Mouse (Mus musculus) CH12.LX (cell line): Measurements from ENCODE around the gene Brf1. TPM values are rescaled to one million over a fixed set of nuclear protein-coding genes. Genes with fewer than 3 reads are reported as not detected.

ENCODE experiments used
- DNase-seq: peaks from one replicate; pipeline ENCODE4 v3.0.0-alpha.2; 2013; ENCODE audit errors: extremely low read depth
- H3K27ac ChIP-seq: 2 replicates; pipeline ENCODE4 v1.5.1; 2012; ENCODE audit warnings: low read depth, mild to moderate bottlenecking, control low read depth, moderate library complexity; ENCODE audit not compliant: insufficient read depth
- H3K27me3 ChIP-seq: replicated peaks from 2 replicates; pipeline ENCODE3; 2012; ENCODE audit warnings: inconsistent platforms
- H3K36me3 ChIP-seq, 2 experiments: replicated peaks in 1 of 2; 2 replicates each; pipeline versions ENCODE3 to v1.6.1; 2012; ENCODE audit warnings: inconsistent platforms in 1 of 2, low read length in 1 of 2, mild to moderate bottlenecking in 1 of 2, mixed read lengths in 1 of 2, moderate library complexity in 1 of 2; ENCODE audit not compliant: control insufficient read depth in 1 of 2, insufficient read depth in 1 of 2
- H3K4me1 ChIP-seq, 2 experiments: 2 replicates each; pipeline ENCODE4 v1.6.1; 2012; ENCODE audit warnings: inconsistent platforms in 1 of 2, moderate library complexity in 1 of 2; ENCODE audit not compliant: insufficient read depth in 2 of 2, control insufficient read depth in 1 of 2
- H3K4me2 ChIP-seq: 2 replicates; pipeline ENCODE4 v1.6.1; 2012; ENCODE audit warnings: low read depth, mild to moderate bottlenecking, control low read depth; ENCODE audit not compliant: poor library complexity, insufficient read depth, severe bottlenecking
- H3K4me3 ChIP-seq, 3 experiments: fragments of 150-350 bp in 1 of 3; sonication (generic) in 1 of 3; replicated peaks in 1 of 3; 2 replicates each; pipeline versions ENCODE3 to v1.5.1; 2011 to 2012; ENCODE audit warnings: low read depth in 2 of 3, low read length in 2 of 3, mild to moderate bottlenecking in 2 of 3, moderate library complexity in 2 of 3, control low read depth in 1 of 3, improper control_type of control experiment in 1 of 3, inconsistent platforms in 1 of 3, mixed read lengths in 1 of 3; ENCODE audit not compliant: poor library complexity in 1 of 3
- H3K79me2 ChIP-seq: replicated peaks from 2 replicates; pipeline ENCODE4 v1.6.1; 2012; ENCODE audit warnings: mild to moderate bottlenecking, moderate library complexity; ENCODE audit not compliant: control insufficient read depth, poor library complexity, insufficient read depth, severe bottlenecking; ENCODE audit errors: extremely low read depth
- H3K9ac ChIP-seq: 2 replicates; pipeline ENCODE4 v1.6.1; 2012; ENCODE audit warnings: low read depth, mild to moderate bottlenecking, control low read depth, moderate library complexity; ENCODE audit not compliant: insufficient read depth
- H3K9me3 ChIP-seq: replicated peaks from 2 replicates; pipeline ENCODE3; 2012; ENCODE audit warnings: low read length, inconsistent platforms, mixed read lengths
- CHD1 ChIP-seq: IDR thresholded peaks from 2 replicates; pipeline ENCODE4 v1.6.1; 2012; ENCODE audit warnings: low read depth, low read length, improper control_type of control experiment, inconsistent platforms
- CHD2 ChIP-seq: IDR thresholded peaks from 2 replicates; pipeline ENCODE4 v1.6.1; 2011; ENCODE audit warnings: low read length, improper control_type of control experiment
- CTCF ChIP-seq, 2 experiments: IDR thresholded peaks in 1 of 2; conservative IDR thresholded peaks in 1 of 2; 2 replicates each; pipeline ENCODE4 v1.5.1; 2011 to 2012; ENCODE audit warnings: low read depth in 2 of 2, low read length in 2 of 2, improper control_type of control experiment in 1 of 2, inconsistent platforms in 1 of 2, mild to moderate bottlenecking in 1 of 2, moderate library complexity in 1 of 2
- E2F4 ChIP-seq: IDR thresholded peaks from 2 replicates; pipeline ENCODE4 v1.6.1; 2011; ENCODE audit warnings: low read depth, low read length, improper control_type of control experiment; ENCODE audit not compliant: insufficient replicate concordance
- EP300 ChIP-seq: IDR thresholded peaks from 2 replicates; pipeline ENCODE4 v1.6.1; 2011; ENCODE audit warnings: low read length, improper control_type of control experiment
- GABPA ChIP-seq: IDR thresholded peaks from 2 replicates; pipeline ENCODE4 v1.6.1; 2012; ENCODE audit warnings: low read depth, low read length, improper control_type of control experiment, inconsistent platforms; ENCODE audit not compliant: insufficient replicate concordance
- IRF4 ChIP-seq: IDR thresholded peaks from 2 replicates; pipeline ENCODE4 v1.6.1; 2014; ENCODE audit warnings: low read depth, mild to moderate bottlenecking, inconsistent platforms, low read length, improper control_type of control experiment
- JUN ChIP-seq: IDR thresholded peaks from 2 replicates; pipeline ENCODE4 v1.6.1; 2011; ENCODE audit warnings: low read depth, mild to moderate bottlenecking, low read length, improper control_type of control experiment, moderate library complexity; ENCODE audit not compliant: insufficient read depth
- MAFK ChIP-seq: IDR thresholded peaks from 2 replicates; pipeline ENCODE4 v1.6.1; 2011; ENCODE audit warnings: low read length, improper control_type of control experiment; ENCODE audit not compliant: insufficient replicate concordance
- MAX ChIP-seq: IDR thresholded peaks from 2 replicates; pipeline ENCODE4 v1.6.1; 2011; ENCODE audit warnings: low read length, improper control_type of control experiment
- MEF2A ChIP-seq: IDR thresholded peaks from 2 replicates; pipeline ENCODE4 v1.6.1; 2014; ENCODE audit warnings: low read depth, mild to moderate bottlenecking, inconsistent platforms, low read length, improper control_type of control experiment, borderline replicate concordance
- MXI1 ChIP-seq: IDR thresholded peaks from 2 replicates; pipeline ENCODE4 v1.6.1; 2011; ENCODE audit warnings: mild to moderate bottlenecking, low read depth, low read length, improper control_type of control experiment
- MYC ChIP-seq: IDR thresholded peaks from 2 replicates; pipeline ENCODE4 v1.6.1; 2011; ENCODE audit warnings: low read depth, mild to moderate bottlenecking, improper control_type of control experiment, low read length
- NELFE ChIP-seq: IDR thresholded peaks from 2 replicates; pipeline ENCODE4 v1.6.1; 2011; ENCODE audit warnings: low read depth, low read length, improper control_type of control experiment
- NRF1 ChIP-seq: IDR thresholded peaks from 2 replicates; pipeline ENCODE4 v1.6.1; 2014; ENCODE audit warnings: low read depth, mild to moderate bottlenecking, inconsistent platforms, low read length, improper control_type of control experiment, moderate library complexity
- PAX5 ChIP-seq: IDR thresholded peaks from 2 replicates; pipeline ENCODE4 v1.6.1; 2012; ENCODE audit warnings: low read length, inconsistent platforms, mixed read lengths
- POLR2A ChIP-seq: IDR thresholded peaks from 2 replicates; pipeline ENCODE4 v1.6.1; 2011; ENCODE audit warnings: low read depth, mild to moderate bottlenecking, improper control_type of control experiment, low read length
- POLR2AphosphoS2 ChIP-seq: IDR thresholded peaks from 2 replicates; pipeline ENCODE4 v1.6.1; 2011; ENCODE audit warnings: low read depth, low read length, improper control_type of control experiment
- RAD21 ChIP-seq: IDR thresholded peaks from 2 replicates; pipeline ENCODE4 v1.6.1; 2011; ENCODE audit warnings: low read depth, mild to moderate bottlenecking, low read length, improper control_type of control experiment, moderate library complexity
- RCOR1 ChIP-seq: conservative IDR thresholded peaks from 2 replicates; pipeline ENCODE4 v1.6.1; 2012; ENCODE audit warnings: low read depth, mild to moderate bottlenecking, inconsistent platforms, low read length, improper control_type of control experiment
- SIN3A ChIP-seq: IDR thresholded peaks from 2 replicates; pipeline ENCODE4 v1.6.1; 2012; ENCODE audit warnings: low read length, improper control_type of control experiment, inconsistent platforms
- SMC3 ChIP-seq: IDR thresholded peaks from 2 replicates; pipeline ENCODE4 v1.6.1; 2011; ENCODE audit warnings: low read depth, low read length, improper control_type of control experiment
- TBP ChIP-seq: conservative IDR thresholded peaks from 2 replicates; pipeline ENCODE4 v1.6.1; 2011; ENCODE audit warnings: low read depth, low read length, improper control_type of control experiment
- TCF12 ChIP-seq: IDR thresholded peaks from 2 replicates; pipeline ENCODE4 v1.6.1; 2014; ENCODE audit warnings: low read depth, mild to moderate bottlenecking, inconsistent platforms, low read length, improper control_type of control experiment
- UBTF ChIP-seq: IDR thresholded peaks from 2 replicates; pipeline ENCODE4 v1.6.1; 2012; ENCODE audit warnings: low read depth, mild to moderate bottlenecking, inconsistent platforms, low read length, improper control_type of control experiment, moderate library complexity
- ZMIZ1 ChIP-seq: IDR thresholded peaks from 2 replicates; pipeline ENCODE4 v1.6.1; 2012; ENCODE audit warnings: low read depth, mild to moderate bottlenecking, inconsistent platforms, low read length, improper control_type of control experiment
- ZNF384 ChIP-seq: IDR thresholded peaks from 2 replicates; pipeline ENCODE4 v1.6.1; 2012; ENCODE audit warnings: low read depth, low read length, improper control_type of control experiment, inconsistent platforms
- dilution Hi-C: fragments of 300-500 bp; cut with MboI; formaldehyde crosslinking; loops from 2 replicates; pipeline ENCODE4 v1.14.3; 2020; ENCODE audit warnings: low sequenced_read_pairs; ENCODE audit not compliant: extremely low pct_unique_long_range_greater_than_20kb, extremely low pct_ligation_motif_present
- in situ Hi-C: fragments of 300-500 bp; cut with MboI; formaldehyde crosslinking; loops from 3 replicates; pipeline ENCODE4 v1.14.3; 2019; ENCODE audit warnings: low sequenced_read_pairs, low pct_ligation_motif_present, low pct_unique_long_range_greater_than_20kb, mixed read lengths
- polyA plus RNA-seq: library from polyadenylated mRNA; unstranded; fragments of >175 nt; gene quantifications from 2 replicates; pipeline ENCODE4 v1.2.1, GENCODE M21; 2012; ENCODE audit warnings: low read depth; ENCODE audit not compliant: insufficient read length
- total RNA-seq, 2 experiments: library from RNA; depleted of rRNA; stranded (reverse); fragments of 300-350 nt in 1 of 2; fragments of >200 nt in 1 of 2; gene quantifications; 2 replicates each; pipeline ENCODE4 v1.2.3; 2012 to 2014

Gene Brf1
- total and polyA plus RNA-seq, 3 experiments = 15.9 to 31.2 (median 29.6) TPM

DNA sequence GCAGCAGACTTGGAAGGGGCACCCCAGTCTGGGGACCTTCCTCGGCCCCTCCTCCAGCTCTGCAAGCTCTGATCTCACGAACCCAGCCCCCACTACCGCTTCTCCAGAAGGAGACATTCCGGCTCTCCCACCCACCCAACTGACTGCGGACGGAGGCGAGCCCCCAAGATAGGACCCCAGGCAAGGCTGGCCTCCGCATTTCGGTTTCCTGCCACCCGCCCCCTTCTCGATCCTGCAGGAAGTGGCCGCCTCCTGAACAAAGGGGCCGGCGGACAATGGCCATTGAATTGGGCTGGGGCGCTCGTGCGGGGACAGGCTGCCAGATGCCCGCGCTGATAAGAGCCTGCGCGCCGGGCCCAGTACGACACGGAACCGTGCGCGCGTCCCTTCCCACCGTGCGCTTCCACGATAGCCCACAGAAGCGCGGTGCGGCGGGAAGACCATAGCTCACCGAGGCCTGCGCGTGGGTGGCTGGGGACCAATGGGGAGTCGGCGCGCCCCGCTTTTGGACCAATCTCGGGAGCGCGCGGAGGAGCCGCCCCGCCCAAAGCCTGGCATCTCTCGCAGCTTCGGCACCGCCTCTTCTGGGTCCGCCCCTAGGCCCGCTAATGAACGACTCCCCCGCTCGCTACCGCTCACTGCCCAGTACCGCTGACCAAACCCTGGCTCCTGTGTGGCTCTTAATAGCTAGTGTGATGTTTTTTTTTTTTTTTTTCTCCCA is 50.3 kb downstream of the Brf1 start (continued):
- TF ChIP-seq UBTF = no peak
- TF ChIP-seq SMC3 = no peak
- TF ChIP-seq CTCF (conservative IDR thresholded peaks at IDR 0.05 in 1 of 2, IDR thresholded peaks at IDR 0.05 in 1 of 2; ENCODE audit: low read depth in 2 of 2, low read length in 2 of 2) = no peak
- TF ChIP-seq TCF12 = 0 out of 2 replicates have a peak, but pooled peaks have one; percentile 29
- no peak for TF ChIP-seq EP300
- 0 out of 2 replicates have a peak, but pooled peaks have one; percentile 27 for TF ChIP-seq ZNF384
- TF ChIP-seq POLR2A = no peak; the same call in 1 of the 2 replicates
- no peak for TF ChIP-seq NELFE
- no peak for TF ChIP-seq MYC
- no peak for TF ChIP-seq E2F4
- TF ChIP-seq TBP = no peak
- no peak for TF ChIP-seq RCOR1
- peak; percentile 61 for TF ChIP-seq NRF1
- TF ChIP-seq ZMIZ1 = peak; percentile 21; the same call in 1 of the 2 replicates
- TF ChIP-seq MAX = no peak
- peak; percentile 37 for TF ChIP-seq SIN3A
- 0 out of 2 replicates have a peak, but pooled peaks have one; percentile 11 for TF ChIP-seq CHD2
- no peak for TF ChIP-seq POLR2AphosphoS2
- TF ChIP-seq MAFK = no peak
- TF ChIP-seq MXI1 = peak; percentile 56; the same call in 1 of the 2 replicates
- 0 out of 2 replicates have a peak, but pooled peaks have one; percentile 18 for TF ChIP-seq MEF2A
- no peak for TF ChIP-seq IRF4
- TF ChIP-seq PAX5 = no peak
- no peak for TF ChIP-seq CHD1
- no peak for TF ChIP-seq JUN

DNA sequence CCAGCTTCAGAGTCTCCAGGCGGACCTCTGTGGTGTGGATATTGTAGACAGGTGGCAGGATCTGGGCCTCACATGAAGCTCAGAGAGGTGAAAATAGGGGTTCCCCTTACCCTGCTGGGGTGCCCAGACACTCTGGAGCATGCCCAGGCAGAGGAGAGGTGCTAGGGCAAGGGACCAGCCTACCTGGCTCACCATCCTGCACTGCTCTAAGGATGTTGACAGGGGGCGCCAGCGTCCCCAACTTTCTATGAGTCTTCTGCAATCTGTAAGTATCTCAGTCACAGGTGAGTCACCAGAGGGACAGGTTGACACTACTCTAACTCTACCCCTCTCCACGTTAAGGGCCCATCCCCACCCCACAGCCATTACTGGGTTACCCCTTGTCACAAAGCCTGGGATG is 53.2 kb downstream of the Brf1 start:
- H3K79me2 ChIP-seq = no peaks in the 10 kb centered on the region
- peak; percentile 51 for DNase-seq
- H3K4me3 ChIP-seq = no peak overlapping the region
- no peaks in the 10 kb centered on the region for H3K9me3 ChIP-seq
- no peaks in the 10 kb centered on the region for H3K36me3 ChIP-seq
- TF ChIP-seq CTCF (conservative IDR thresholded peaks at IDR 0.05 in 1 of 2, IDR thresholded peaks at IDR 0.05 in 1 of 2; ENCODE audit: low read depth in 2 of 2, low read length in 2 of 2) = peak; percentile 48 to 68; a peak in 3 of 4 replicates
- no peak for TF ChIP-seq GABPA
- TF ChIP-seq RAD21 = peak; percentile 26
- peak; percentile 42 for TF ChIP-seq SMC3
- H3K27me3 ChIP-seq = peaks cover 33% of the 10 kb centered on the region
- in situ Hi-C loops = no loop called here
- H3K9ac ChIP-seq = no peak overlapping the region
- H3K27ac ChIP-seq = no peak overlapping the region
- H3K4me1 ChIP-seq = peaks cover 3 to 17% of the 10 kb centered on the region in 2 experiments
- no peak overlapping the region for H3K4me2 ChIP-seq
- dilution Hi-C loops = no loop called here
